Mouse (Mus musculus): ENCODE data around the gene AC109138.7. TPM values are rescaled to one million over a fixed set of nuclear protein-coding genes. Genes with fewer than 3 reads are reported as not detected.

AC109138.7 gene
- total RNA-seq (2014; fragmentation: Nextera tagmentation), result not detected in 2 replicates
- total RNA-seq (2017), result not detected in 2 replicates

GRCm38 (mm10) chr19:4214071-4214770 is at the start of gene AC109138.7, which contains the start of gene Clcf1:
AC109138.7 (plus strand) TSS chr19:4214357.
Clcf1 (plus strand) TSS chr19:4214238.
- ATAC-seq (replicated peaks; ENCODE audit: poor library complexity, severe bottlenecking), result peak; percentile 21; the same call in 1 of the 2 replicates

- no peak for ATAC-seq (replicated peaks; ENCODE audit: poor library complexity, severe bottlenecking)
Measured at GRCm38 (mm10) chr19:4164721-4165120, 49.4 kb upstream of the AC109138.7 start.

DNA sequence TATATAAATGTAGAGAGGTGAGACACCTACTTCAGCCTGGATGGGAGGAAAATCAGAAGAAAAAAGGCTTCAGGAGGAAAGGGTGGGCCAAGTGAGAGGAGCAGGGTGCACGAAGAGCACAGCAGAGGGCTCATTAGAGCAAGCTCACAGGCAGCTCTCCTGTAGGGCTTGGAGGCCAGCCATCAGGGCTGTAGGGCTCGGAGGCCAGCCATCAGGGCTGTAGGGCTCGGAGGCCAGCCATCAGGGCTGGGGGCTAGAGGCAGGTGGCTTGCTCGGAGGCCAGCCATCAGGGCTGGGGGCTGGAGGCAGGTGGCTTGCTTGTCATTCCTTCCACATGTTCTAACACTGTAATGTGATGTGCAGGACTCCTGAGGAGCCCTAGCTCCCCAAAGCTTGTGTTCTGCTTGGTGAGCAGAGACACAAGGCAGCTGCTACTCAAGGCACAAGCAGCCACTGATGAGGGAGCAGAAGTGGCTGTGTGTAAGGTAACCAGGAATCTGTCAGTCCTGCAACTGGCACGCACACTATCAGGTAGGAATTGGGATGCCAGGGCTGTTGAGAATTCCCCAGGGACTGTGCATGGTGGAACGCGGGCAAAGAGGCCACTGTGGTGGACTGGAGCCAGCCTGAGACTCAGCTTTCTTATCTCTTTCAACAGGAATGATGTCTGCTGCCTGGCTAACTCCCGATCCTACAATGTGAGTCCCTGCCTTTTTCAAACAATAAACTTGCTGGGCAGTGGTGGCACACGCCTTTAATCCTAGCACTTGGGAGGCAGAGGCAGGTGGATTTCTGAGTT is 47.3 kb upstream of the AC109138.7 start:
- ATAC-seq (replicated peaks; ENCODE audit: poor library complexity, severe bottlenecking), result no peak

DNA sequence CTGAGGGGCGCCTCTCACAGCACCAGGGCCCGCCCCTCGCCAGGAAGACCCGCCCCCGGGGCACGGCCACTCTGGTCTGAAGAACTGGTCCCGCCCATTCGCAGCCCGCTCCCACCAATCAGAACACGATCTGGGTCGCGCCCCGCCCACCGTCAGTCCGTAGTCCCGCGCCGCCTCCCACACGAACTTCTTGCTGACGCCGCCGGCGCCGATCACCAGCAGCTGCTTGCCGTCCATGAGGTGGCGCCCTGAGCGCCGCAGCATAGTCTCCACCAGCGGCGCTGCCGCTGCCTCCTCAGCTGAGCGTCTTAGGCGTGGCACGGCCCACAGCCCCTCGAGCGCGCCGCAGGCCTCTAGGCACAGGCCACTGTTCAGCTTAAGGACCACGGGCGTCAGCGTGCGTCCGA is 44.8 kb upstream of the AC109138.7 start:
- ATAC-seq (replicated peaks; ENCODE audit: poor library complexity, severe bottlenecking), result peak; percentile 93

DNA sequence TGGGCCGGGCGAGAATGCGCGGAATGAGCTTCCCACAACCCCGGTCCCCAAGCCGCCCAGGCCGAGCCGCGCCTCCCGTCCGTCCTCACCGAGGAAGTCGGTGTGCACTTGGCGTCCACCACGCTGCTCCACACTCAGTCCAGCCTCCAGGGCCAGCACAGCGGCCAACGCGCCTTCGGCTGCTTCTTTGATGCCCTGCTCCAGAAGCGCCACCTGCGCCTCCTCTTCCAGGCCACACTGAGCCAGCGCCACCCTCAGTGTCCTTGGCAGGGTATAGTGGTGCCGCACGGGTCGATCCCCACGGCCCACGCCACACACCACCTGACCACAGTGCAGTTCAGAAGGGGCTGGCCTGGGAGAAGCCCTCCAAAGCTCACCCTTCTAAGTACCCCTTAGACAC is 44.3 kb upstream of the AC109138.7 start:
- ATAC-seq (replicated peaks; ENCODE audit: poor library complexity, severe bottlenecking), result no peak; the same call in 1 of the 2 replicates

- ATAC-seq (replicated peaks; ENCODE audit: poor library complexity, severe bottlenecking), result no peak
Measured at GRCm38 (mm10) chr19:4170723-4171392, 43.3 kb upstream of the AC109138.7 start.

DNA sequence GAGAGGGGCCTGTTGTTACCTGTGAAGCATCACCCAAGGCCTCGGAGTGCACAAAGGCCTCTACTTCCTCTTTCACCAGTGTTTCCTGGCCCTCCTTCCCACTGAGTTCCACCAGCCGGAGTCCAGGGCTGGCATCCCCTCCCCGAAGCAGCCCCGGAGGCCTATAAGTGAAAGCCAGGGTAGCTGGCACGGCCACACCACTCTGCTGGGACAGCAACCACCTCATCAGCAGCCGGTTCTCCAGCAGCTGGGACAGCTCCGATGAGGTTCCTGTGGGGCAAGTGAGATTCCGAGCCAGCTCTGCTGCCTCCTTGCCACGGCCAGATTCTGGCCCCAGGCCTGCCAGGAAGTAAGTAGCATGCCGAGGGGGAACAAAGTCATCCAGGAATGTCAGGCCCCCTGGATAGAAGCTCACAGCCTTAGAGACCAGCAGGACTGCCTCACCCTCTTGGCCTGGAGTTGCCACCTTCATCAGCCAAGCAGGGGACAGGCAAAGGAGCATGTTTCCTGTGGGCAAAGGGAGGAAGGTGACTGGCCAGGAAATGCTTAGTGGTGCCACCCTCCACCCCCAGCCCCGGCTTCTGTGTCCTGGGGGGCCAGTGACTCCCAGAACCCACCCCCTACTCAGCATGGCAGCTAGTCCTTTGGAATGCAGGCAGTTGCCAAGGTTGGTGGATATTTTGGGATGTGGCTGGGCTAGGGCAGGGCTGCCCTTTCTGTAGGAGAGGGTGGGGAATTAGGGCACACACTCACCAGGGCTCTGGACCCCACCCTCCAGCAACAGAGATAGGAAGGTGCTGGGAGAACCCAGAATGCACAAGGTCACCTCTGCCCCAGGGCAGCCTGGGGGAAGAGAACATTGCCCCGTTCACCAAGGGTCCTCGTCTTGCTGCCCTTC is 42.5 kb upstream of the AC109138.7 start:
- peak; percentile 35 for ATAC-seq (replicated peaks; ENCODE audit: poor library complexity, severe bottlenecking)

GRCm38 (mm10) chr19:4172925-4173324 is 41.2 kb upstream of the AC109138.7 start:
- ATAC-seq (replicated peaks; ENCODE audit: poor library complexity, severe bottlenecking), result no peak

DNA sequence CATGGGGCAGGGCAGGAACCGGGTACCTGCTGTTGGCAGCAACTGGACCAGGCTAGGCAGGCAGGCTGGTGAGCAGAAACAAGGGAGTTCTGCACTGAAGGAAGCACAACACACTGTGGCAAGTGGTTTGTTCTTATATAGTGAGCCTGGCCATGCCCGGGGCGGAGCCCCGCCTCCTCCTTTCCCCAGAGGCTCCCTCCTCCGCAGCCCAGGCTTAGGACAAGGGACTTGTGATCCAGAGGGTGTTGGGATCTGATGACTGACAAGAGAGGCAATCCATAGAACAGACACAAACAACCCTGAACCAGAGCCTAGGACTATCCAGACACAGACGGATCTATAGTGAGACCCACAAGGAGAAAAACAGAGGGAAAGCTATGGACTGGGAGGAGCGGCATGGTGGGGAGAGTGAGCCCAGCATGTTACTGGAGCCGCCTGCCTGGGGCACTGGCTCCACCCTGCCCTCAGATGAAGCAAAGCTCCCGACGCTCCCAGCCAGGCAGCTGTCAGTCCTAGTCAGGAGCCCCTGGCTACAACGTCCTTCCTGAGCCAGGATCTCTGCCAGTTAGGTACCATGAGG is 38.7 kb upstream of the AC109138.7 start, which contains the start of gene Carns1:
Gene Carns1, minus strand, starts transcription at position 112 of the 580 bp plus-strand sequence.
- ATAC-seq (replicated peaks; ENCODE audit: poor library complexity, severe bottlenecking), result no peak

- ATAC-seq (replicated peaks; ENCODE audit: poor library complexity, severe bottlenecking), result peak; percentile 31
Measured at GRCm38 (mm10) chr19:4180411-4180810, 33.7 kb upstream of the AC109138.7 start.

- peak; percentile 73 for ATAC-seq (replicated peaks; ENCODE audit: poor library complexity, severe bottlenecking)
Measured at GRCm38 (mm10) chr19:4181892-4182291, 32.3 kb upstream of the AC109138.7 start.

GRCm38 (mm10) chr19:4183689-4184088 is 30.5 kb upstream of the AC109138.7 start:
- no peak for ATAC-seq (replicated peaks; ENCODE audit: poor library complexity, severe bottlenecking)

- peak; percentile 57 for ATAC-seq (replicated peaks; ENCODE audit: poor library complexity, severe bottlenecking)
Measured at GRCm38 (mm10) chr19:4184976-4185975, 28.9 kb upstream of the AC109138.7 start.

DNA sequence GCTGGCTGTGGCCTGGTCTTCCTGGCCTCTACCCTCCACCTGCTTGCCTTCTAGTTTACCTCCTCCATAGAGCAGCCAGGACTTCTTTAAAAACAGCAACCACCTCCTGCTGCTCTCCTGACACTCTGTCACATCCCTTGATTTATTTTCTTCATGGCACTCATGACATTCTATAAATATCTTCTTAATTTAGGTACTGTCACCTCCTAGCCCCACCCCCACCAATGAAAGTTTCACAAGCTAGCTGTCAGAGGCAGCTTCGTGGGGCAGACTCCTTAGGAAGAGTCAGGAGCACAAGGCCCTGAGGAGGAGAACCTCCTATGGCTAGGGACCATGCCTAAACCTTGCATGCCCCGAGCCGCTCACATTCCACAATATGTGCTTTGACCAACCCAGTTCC is 26.9 kb upstream of the AC109138.7 start:
- ATAC-seq (replicated peaks; ENCODE audit: poor library complexity, severe bottlenecking), result no peak

- no peak for ATAC-seq (replicated peaks; ENCODE audit: poor library complexity, severe bottlenecking)
Measured at GRCm38 (mm10) chr19:4189051-4189620, 25.0 kb upstream of the AC109138.7 start.

- ATAC-seq (replicated peaks; ENCODE audit: poor library complexity, severe bottlenecking), result peak; percentile 62
Measured at GRCm38 (mm10) chr19:4190831-4191334, 23.3 kb upstream of the AC109138.7 start, which contains the start of gene Tbc1d10c. Tbc1d10c (minus strand) TSS chr19:4191284.

- peak; percentile 88 for ATAC-seq (replicated peaks; ENCODE audit: poor library complexity, severe bottlenecking)
Measured at GRCm38 (mm10) chr19:4191528-4192250, 22.5 kb upstream of the AC109138.7 start, which contains the start of gene Ppp1ca. Ppp1ca (plus strand) TSS chr19:4192065.

Measured in granulocyte monocyte progenitor cell, adult 5-6 weeks (primary cell).